Mouse (Mus musculus): ENCODE data around the gene Ythdf2. TPM values are rescaled to one million over a fixed set of nuclear protein-coding genes. Genes with fewer than 3 reads are reported as not detected.

The Ythdf2 gene
- total and polyA plus RNA-seq, 2 experiments from 2014 or later: 56.4 to 87.7 TPM

DNA sequence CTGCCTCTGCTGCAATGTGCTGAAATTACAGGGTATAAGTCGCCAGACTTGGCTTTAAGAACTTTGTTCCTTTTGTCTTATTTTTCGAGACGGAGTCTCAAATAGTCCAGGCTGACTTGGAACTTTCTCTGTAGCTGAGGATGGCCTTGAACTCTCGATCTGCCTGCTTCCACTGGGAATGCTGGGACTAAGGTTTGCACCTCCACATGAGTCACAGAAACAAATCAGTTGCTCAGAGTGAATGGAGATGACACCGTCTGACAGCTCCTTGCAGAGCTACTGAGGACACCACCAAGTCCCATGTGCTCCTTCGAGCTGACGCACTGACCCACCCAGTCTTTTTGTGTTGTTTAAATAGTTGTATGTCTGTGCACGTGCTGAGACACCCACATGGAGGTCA lies 41.0 kb upstream of the Ythdf2 start:
- no peak overlapping the region for H3K4me3 ChIP-seq (ENCODE audit: low read length)
- DNase-seq (ENCODE audit: low spot score) (no peak), ATAC-seq (no peak)
- 88% methylated on average over 8 of the region's 8 CpGs for WGBS
- no peaks in the 10 kb centered on the region for H3K4me1 ChIP-seq (ENCODE audit: insufficient read depth, low read length)
- H3K27ac ChIP-seq: no peak overlapping the region
- peaks cover 9% of the 10 kb centered on the region; the same call in 1 of the 2 replicates for H3K36me3 ChIP-seq (ENCODE audit: insufficient read depth, low read length)
- no peaks in the 10 kb centered on the region for H3K27me3 ChIP-seq (ENCODE audit: insufficient read depth, low read length)
- H3K4me2 ChIP-seq (ENCODE audit: low read depth, low read length): no peak overlapping the region
- no peaks in the 10 kb centered on the region for H3K9me3 ChIP-seq (ENCODE audit: low read length)
- TF ChIP-seq CTCF (IDR thresholded peaks at IDR 0.05; ENCODE audit: low read depth): no peak
- no peak overlapping the region for H3K9ac ChIP-seq (replicated peaks; ENCODE audit: low read length)

DNA sequence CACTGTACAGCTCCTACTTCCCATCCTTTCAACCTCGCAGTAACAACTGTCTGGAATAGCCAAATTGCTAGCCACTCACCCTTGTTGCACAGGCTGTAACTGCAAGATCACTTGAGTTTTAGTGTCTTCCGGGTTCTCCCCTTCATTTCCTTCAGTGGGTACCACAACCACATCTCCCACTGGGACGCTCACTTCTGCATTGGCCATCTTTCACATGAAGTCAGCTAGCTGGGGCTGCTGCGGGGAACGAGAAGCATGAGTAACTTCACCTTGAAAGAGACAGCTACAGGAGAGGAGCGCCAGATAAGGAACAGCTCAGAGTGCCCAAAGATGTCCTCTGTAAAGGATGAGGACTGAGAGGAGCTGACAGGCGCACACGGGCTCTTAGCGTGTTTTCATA lies 39.5 kb upstream of the Ythdf2 start:
- Histone ChIP-seq H3K4me3 (ENCODE audit: low read length) (no peak overlapping the region), H3K9me3 (ENCODE audit: low read length) (no peaks in the 10 kb centered on the region), H3K4me2 (ENCODE audit: low read depth, low read length) (no peak overlapping the region), H3K4me1 (ENCODE audit: insufficient read depth, low read length) (no peaks in the 10 kb centered on the region), H3K9ac (replicated peaks; ENCODE audit: low read length) (no peak overlapping the region), H3K27me3 (ENCODE audit: insufficient read depth, low read length) (no peaks in the 10 kb centered on the region), H3K36me3 (ENCODE audit: insufficient read depth, low read length) (peaks cover 15% of the 10 kb centered on the region; the same call in 1 of the 2 replicates), H3K27ac (no peak overlapping the region)
- DNase-seq (ENCODE audit: low spot score): no peak
- no peak for ATAC-seq
- TF ChIP-seq CTCF (IDR thresholded peaks at IDR 0.05; ENCODE audit: low read depth): no peak
- WGBS: 94% methylated on average over 9 of the region's 9 CpGs

DNA sequence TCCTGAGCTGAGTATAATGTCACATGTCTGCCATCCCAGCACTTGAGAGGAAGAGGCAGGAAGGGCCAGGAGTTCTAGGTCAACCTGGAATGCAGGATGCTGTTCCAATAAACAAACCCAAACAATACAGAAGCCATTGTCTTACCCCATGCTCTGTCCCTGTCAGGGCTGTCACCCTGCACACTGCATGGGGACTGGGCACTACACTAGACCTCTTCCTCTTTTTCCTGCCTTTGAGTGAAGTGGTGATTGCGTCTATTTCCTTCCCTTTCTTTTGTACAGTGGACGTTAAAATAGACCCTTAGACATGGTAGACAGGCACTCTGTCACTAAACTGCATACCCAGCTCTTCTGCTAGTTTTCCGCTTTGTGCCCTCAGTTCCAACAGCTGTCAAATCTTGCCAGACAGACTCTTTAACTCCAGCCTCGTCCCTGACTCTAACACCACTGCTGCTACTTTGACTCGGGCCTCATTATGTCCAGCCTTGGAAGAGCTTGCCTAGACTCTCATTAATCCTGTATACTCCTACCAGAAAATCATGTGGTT lies 35.4 kb upstream of the Ythdf2 start:
- no peak overlapping the region for H3K9ac ChIP-seq (replicated peaks; ENCODE audit: low read length)
- H3K36me3 ChIP-seq (ENCODE audit: insufficient read depth, low read length): peaks cover 19% of the 10 kb centered on the region; the same call in 1 of the 2 replicates
- WGBS: 82% methylated on average over 5 of the region's 5 CpGs
- H3K4me1 ChIP-seq (ENCODE audit: insufficient read depth, low read length): no peaks in the 10 kb centered on the region
- TF ChIP-seq CTCF (IDR thresholded peaks at IDR 0.05; ENCODE audit: low read depth): no peak
- ATAC-seq: no peak
- no peak overlapping the region for H3K4me2 ChIP-seq (ENCODE audit: low read depth, low read length)
- no peak overlapping the region for H3K27ac ChIP-seq
- H3K9me3 ChIP-seq (ENCODE audit: low read length): no peaks in the 10 kb centered on the region
- H3K4me3 ChIP-seq (ENCODE audit: low read length): no peak overlapping the region
- H3K27me3 ChIP-seq (ENCODE audit: insufficient read depth, low read length): no peaks in the 10 kb centered on the region
- DNase-seq (ENCODE audit: low spot score): no peak

DNA sequence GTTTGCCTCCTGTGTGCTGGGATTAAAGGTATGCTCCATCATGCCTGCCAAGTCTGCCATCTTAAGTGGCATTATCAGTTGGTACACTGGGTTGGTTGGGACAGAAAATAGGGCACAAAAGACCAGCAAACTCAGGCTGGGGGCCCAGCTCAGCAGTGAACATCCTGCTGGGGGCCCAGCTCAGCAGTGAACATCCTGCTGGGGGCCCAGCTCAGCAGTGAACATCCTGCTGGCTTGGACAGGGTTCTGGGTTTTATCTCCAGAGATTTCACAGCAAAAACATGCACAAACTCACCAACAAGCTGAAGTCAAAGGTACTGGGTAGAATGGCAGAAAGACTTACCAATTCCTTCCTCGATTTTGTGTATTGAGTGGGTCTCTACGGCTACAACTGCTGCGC lies 33.5 kb upstream of the Ythdf2 start:
- H3K4me1 ChIP-seq (ENCODE audit: insufficient read depth, low read length): no peaks in the 10 kb centered on the region
- no peak overlapping the region for H3K4me3 ChIP-seq (ENCODE audit: low read length)
- DNase-seq (ENCODE audit: low spot score) (no peak), ATAC-seq (no peak)
- TF ChIP-seq CTCF (IDR thresholded peaks at IDR 0.05; ENCODE audit: low read depth): no peak
- no peaks in the 10 kb centered on the region for H3K9me3 ChIP-seq (ENCODE audit: low read length)
- H3K36me3 ChIP-seq (ENCODE audit: insufficient read depth, low read length): peaks cover 34% of the 10 kb centered on the region; the same call in 1 of the 2 replicates
- WGBS: 96% methylated on average over 3 of the region's 3 CpGs
- H3K27ac ChIP-seq: no peak overlapping the region
- no peak overlapping the region for H3K9ac ChIP-seq (replicated peaks; ENCODE audit: low read length)
- H3K27me3 ChIP-seq (ENCODE audit: insufficient read depth, low read length): no peaks in the 10 kb centered on the region
- H3K4me2 ChIP-seq (ENCODE audit: low read depth, low read length): no peak overlapping the region

DNA sequence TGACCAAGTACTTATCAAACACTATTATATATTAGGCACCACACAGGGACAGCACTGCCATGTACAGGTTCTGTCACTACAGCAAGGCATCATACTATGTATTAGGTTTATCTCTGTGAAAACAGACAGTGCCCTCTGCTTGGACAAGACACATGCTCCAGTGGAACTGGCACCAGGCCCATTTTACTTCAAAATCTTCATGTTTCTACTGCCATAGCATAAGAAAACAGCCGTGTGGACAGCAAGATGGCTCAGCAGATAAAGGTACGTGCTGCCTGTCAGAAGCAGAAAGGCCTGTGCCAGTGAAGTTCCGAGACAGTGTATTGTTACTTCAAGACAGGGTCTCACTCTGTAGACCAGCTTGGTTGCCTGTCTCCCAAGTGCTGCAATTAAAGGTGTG lies 29.1 kb upstream of the Ythdf2 start:
- H3K27ac ChIP-seq: no peak overlapping the region
- ATAC-seq (no peak), DNase-seq (ENCODE audit: low spot score) (no peak)
- no peak overlapping the region for H3K9ac ChIP-seq (replicated peaks; ENCODE audit: low read length)
- H3K9me3 ChIP-seq (ENCODE audit: low read length): no peaks in the 10 kb centered on the region
- no peak for TF ChIP-seq CTCF (IDR thresholded peaks at IDR 0.05; ENCODE audit: low read depth)
- no peaks in the 10 kb centered on the region for H3K4me1 ChIP-seq (ENCODE audit: insufficient read depth, low read length)
- no peaks in the 10 kb centered on the region for H3K27me3 ChIP-seq (ENCODE audit: insufficient read depth, low read length)
- H3K4me2 ChIP-seq (ENCODE audit: low read depth, low read length): no peak overlapping the region
- H3K36me3 ChIP-seq (ENCODE audit: insufficient read depth, low read length): peaks cover 32% of the 10 kb centered on the region
- WGBS: 88% methylated on average over 3 of the region's 3 CpGs
- H3K4me3 ChIP-seq (ENCODE audit: low read length): no peak overlapping the region

DNA sequence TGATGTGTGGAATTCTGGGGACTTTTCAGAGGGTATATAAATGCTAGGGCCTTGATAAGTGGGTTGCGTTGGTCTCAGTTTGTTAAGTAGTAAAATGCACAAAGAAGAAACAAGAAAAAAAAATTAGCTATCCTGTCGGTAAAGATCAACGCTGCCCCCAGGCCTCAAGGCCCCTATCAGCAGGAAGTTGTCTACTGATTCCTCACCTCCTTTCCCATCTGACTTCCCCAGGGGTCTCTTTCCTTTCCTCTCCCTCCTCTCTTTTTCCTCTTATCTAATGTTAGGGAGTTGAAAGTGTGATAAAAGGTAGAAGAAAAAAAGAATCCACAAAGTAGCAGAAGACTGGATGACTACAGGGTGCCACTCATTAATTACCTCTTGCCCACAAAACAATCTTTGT lies 28.3 kb upstream of the Ythdf2 start:
- ATAC-seq: no peak
- no peak for TF ChIP-seq CTCF (IDR thresholded peaks at IDR 0.05; ENCODE audit: low read depth)

DNA sequence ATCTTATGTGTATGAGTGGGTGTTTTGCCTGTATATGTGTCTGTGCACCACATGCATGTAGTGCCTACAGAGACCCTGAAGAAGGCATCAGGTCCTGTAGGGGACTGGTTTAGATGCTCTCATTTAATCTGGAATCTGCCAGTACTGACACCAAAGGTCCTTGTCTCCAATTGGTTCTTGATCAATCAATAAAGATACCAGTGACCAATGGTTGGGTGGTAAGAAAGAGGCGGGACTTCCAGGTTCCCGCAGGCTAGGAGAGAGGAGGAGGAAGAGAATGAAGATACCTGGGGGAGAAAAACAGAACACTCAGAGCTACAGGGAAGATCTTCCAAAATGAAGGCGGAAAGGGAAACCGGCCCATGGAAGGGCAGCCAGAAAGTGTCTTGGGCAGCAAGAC lies 26.3 kb upstream of the Ythdf2 start:
- Histone ChIP-seq H3K4me2 (ENCODE audit: low read depth, low read length) (no peak overlapping the region), H3K36me3 (ENCODE audit: insufficient read depth, low read length) (peaks cover 48% of the 10 kb centered on the region), H3K9me3 (ENCODE audit: low read length) (no peaks in the 10 kb centered on the region), H3K4me3 (ENCODE audit: low read length) (no peak overlapping the region), H3K4me1 (ENCODE audit: insufficient read depth, low read length) (no peaks in the 10 kb centered on the region), H3K9ac (replicated peaks; ENCODE audit: low read length) (no peak overlapping the region), H3K27ac (no peak overlapping the region), H3K27me3 (ENCODE audit: insufficient read depth, low read length) (no peaks in the 10 kb centered on the region)
- TF ChIP-seq CTCF (IDR thresholded peaks at IDR 0.05; ENCODE audit: low read depth): no peak
- no peak for ATAC-seq
- DNase-seq (ENCODE audit: low spot score): no peak
- WGBS: 93% methylated on average over 4 of the region's 4 CpGs

More for the DNA sequence above, 28.3 kb upstream of the Ythdf2 start:
- H3K27me3 ChIP-seq (ENCODE audit: insufficient read depth, low read length): no peaks in the 10 kb centered on the region
- H3K9me3 ChIP-seq (ENCODE audit: low read length): no peaks in the 10 kb centered on the region
- peaks cover 34% of the 10 kb centered on the region for H3K36me3 ChIP-seq (ENCODE audit: insufficient read depth, low read length)
- no peaks in the 10 kb centered on the region for H3K4me1 ChIP-seq (ENCODE audit: insufficient read depth, low read length)
- H3K4me2 ChIP-seq (ENCODE audit: low read depth, low read length): no peak overlapping the region
- H3K9ac ChIP-seq (replicated peaks; ENCODE audit: low read length): no peak overlapping the region
- H3K27ac ChIP-seq: no peak overlapping the region
- H3K4me3 ChIP-seq (ENCODE audit: low read length): no peak overlapping the region
- WGBS: 90% methylated on average over 3 of the region's 3 CpGs
- no peak for DNase-seq (ENCODE audit: low spot score)

All from hindbrain, postnatal 0 days (tissue).